Mouse (Mus musculus) E14TG2a.4 (cell line): ENCODE data around the gene Pygo1.

Experiments
- CTCF ChIP-seq: conservative IDR thresholded peaks from 2 replicates; pipeline ENCODE4 v1.5.1; 2014; ENCODE audit warnings: low read length
- NANOG ChIP-seq: IDR thresholded peaks from 2 replicates; pipeline ENCODE4 v1.6.1; 2014; ENCODE audit warnings: borderline replicate concordance, low read length, mixed read lengths
- POU5F1 ChIP-seq: IDR thresholded peaks from 2 replicates; pipeline ENCODE4 v1.6.1; 2014; ENCODE audit warnings: low read length, borderline replicate concordance

DNA sequence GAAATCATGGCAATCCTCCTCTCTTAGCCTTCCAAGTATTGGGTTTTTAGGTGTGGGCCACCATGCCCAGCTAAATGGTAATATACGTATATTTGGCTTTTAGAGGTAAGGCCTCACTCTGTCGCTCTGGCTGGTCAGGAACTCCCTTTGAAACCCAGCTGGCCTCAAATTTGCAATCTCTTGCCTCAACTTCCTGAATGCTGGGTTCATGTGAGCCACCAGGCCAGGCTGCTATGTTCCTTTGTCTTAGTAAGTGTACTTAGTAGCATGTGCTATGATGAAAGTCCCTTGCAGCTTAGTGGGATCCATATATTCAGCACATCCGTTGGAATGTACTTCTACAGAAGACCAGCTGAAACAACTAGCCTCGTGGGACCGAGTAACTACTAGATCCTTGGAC, 49.3 kb downstream of the Pygo1 start:
- TF ChIP-seq CTCF, result no peak
- TF ChIP-seq NANOG, result no peak
- TF ChIP-seq POU5F1, result no peak
